Mouse (Mus musculus): Measurements from ENCODE around the gene Clybl. TPM values are rescaled to one million over a fixed set of nuclear protein-coding genes. Genes with fewer than 3 reads are reported as not detected.

Clybl gene
- 13.4 and 14.4 TPM in 2 replicates for total RNA-seq (2012; rRNA removed)
- polyA plus RNA-seq (2012; ENCODE audit: insufficient read depth in 1 of 2, insufficient read length in 2 of 2, low read depth in 1 of 2, low replicate concordance in 2 of 2, missing spikeins in 1 of 2) = 10 to 100 TPM in 1 of 2 experiments, not detected in 1; 36.6 TPM

DNA sequence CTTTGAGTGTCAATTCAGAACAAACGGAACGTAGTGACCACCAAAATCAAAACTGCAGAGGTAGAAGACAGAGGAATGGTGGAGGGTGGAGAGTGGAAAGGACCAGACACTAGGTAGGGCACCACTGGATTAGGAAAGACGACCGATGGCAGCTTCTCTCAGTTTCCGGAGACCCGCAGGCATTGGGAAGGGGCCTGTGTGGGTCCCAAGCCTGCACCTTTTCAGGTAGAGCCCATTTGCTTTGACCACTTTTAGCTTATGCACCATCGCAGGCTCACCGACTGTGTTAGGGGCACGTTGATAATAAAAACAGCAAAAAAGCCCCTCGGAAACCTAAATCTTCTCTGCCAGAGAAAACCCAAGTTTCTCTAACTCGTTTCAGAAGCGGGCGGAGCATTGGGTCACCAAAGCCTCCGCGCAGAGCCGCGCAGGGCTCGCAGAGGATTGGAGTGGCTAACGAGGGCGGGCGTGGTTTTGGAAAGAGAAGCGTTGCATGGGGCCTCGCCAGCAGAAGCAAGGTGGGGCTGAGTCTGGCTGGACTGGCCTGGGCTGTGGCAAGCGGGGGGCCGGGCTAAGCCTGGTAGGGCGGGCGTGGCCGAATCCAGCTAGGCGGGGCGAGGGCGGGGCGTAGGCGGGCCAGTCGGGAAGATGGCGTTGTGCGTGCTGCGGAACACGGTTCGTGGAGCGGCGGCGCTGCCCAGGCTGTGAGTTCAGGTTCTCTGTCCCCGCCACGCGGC, at the start of gene Clybl:
Gene Clybl (plus strand): TSS at position 627 of the 737 bp plus-strand sequence.
- H3K4me1 ChIP-seq (ENCODE audit: control insufficient read depth in 1 of 2, insufficient read depth in 2 of 2, low read length in 2 of 2) = peaks cover 9 to 28% of the 10 kb centered on the region in 2 experiments
- H3K79me2 ChIP-seq (ENCODE audit: control insufficient read depth, insufficient read depth, low read length, poor library complexity) = peaks cover 3% of the 10 kb centered on the region
- no peaks in the 10 kb centered on the region for H3K9me3 ChIP-seq (replicated peaks; ENCODE audit: insufficient read depth, low read length)
- H3K27me3 ChIP-seq (ENCODE audit: control insufficient read depth in 1 of 2, insufficient read depth in 2 of 2, low read length in 2 of 2) = no peaks in the 10 kb centered on the region
- H3K27ac ChIP-seq (ENCODE audit: control insufficient read depth, low read depth, low read length) = peak within 1 kb of the TSS; percentile 74
- DNase-seq (ENCODE audit: low read depth, low spot score) = peak; percentile 97
- TF ChIP-seq HCFC1 (IDR thresholded peaks at IDR 0.05; ENCODE audit: low read depth, low read length) (peak; percentile 19; the same call in 1 of the 2 replicates), POLR2AphosphoS2 (IDR thresholded peaks at IDR 0.05; ENCODE audit: low read length) (0 out of 2 replicates have a peak, but pooled peaks have one; percentile 44), USF1 (IDR thresholded peaks at IDR 0.05; ENCODE audit: low read depth, low read length) (0 out of 2 replicates have a peak, but pooled peaks have one; percentile 5), NRF1 (IDR thresholded peaks at IDR 0.05; ENCODE audit: insufficient read depth, low read depth, low read length, poor library complexity, severe bottlenecking) (peak; percentile 58; the same call in 1 of the 2 replicates), POLR2A (IDR thresholded peaks at IDR 0.05; ENCODE audit: control insufficient read depth in 1 of 2, insufficient read depth in 1 of 2, low read depth in 1 of 2, low read length in 2 of 2, poor library complexity in 1 of 2) (peak; percentile 82 to 91; a peak in 3 of 4 replicates), CTCF (IDR thresholded peaks at IDR 0.05 in 2 of 3, conservative IDR thresholded peaks at IDR 0.05 in 1 of 3; ENCODE audit: control insufficient read depth in 1 of 3, insufficient read depth in 1 of 3, low read depth in 2 of 3, low read length in 3 of 3, poor library complexity in 1 of 3, severe bottlenecking in 1 of 3) (0 out of 6 replicates have a peak, but pooled peaks of 1 of the 3 experiments have one; percentile 4), KAT2A (conservative IDR thresholded peaks at IDR 0.05; ENCODE audit: low read depth, low read length) (no peak), UBTF (IDR thresholded peaks at IDR 0.05; ENCODE audit: borderline replicate concordance, insufficient read depth, low read depth, low read length) (no peak), NELFE (IDR thresholded peaks at IDR 0.05; ENCODE audit: low read depth, low read length) (peak; percentile 75)
- peak within 1 kb of the TSS; percentile 83 for H3K9ac ChIP-seq (ENCODE audit: control insufficient read depth, low read depth, low read length, poor library complexity, severe bottlenecking)
- peak within 1 kb of the TSS; percentile 79 to 83 for H3K4me3 ChIP-seq (ENCODE audit: control insufficient read depth in 1 of 2, insufficient read depth in 1 of 2, low read depth in 2 of 2, low read length in 2 of 2)
- H3K36me3 ChIP-seq (ENCODE audit: control insufficient read depth in 1 of 2, insufficient read depth in 2 of 2, low read length in 2 of 2) = peaks cover 0 to 28% of the 10 kb centered on the region in 2 experiments; a peak in 2 of 4 replicates

DNA sequence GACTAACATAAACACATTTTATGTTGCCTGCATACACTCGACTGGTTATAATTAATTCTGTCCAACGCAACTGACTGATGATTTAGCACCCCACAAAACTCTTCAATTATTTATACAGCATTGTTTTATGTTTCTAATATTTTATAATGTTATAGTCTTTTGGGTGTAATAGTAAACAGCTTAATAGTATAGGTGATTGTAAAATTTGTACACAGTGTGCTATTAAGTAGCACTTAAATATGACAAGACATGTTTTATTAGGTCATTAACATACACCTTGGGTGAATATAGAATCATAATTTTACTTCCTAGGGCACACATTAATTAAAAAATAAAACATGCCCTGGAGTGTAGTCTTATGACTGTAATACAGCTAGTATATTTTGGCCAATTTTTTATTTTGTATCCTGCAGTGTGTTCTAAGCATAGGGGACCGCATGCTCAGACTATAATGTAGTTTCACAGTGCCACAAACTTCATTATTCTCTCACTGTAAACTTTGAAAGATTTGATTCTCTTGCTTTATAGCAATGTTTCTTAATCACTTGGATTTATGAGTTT, 45.1 kb upstream of the Clybl start:
- Histone ChIP-seq H3K4me1 (ENCODE audit: control insufficient read depth in 1 of 2, insufficient read depth in 2 of 2, low read length in 2 of 2) (peaks cover 5 to 8% of the 10 kb centered on the region in 2 experiments; a peak in 2 of 4 replicates), H3K27ac (ENCODE audit: control insufficient read depth, low read depth, low read length) (no peak overlapping the region), H3K9ac (ENCODE audit: control insufficient read depth, low read depth, low read length, poor library complexity, severe bottlenecking) (no peak overlapping the region), H3K9me3 (replicated peaks; ENCODE audit: insufficient read depth, low read length) (no peaks in the 10 kb centered on the region), H3K79me2 (ENCODE audit: control insufficient read depth, insufficient read depth, low read length, poor library complexity) (no peaks in the 10 kb centered on the region), H3K27me3 (ENCODE audit: control insufficient read depth in 1 of 2, insufficient read depth in 2 of 2, low read length in 2 of 2) (no peaks in the 10 kb centered on the region), H3K4me3 (ENCODE audit: control insufficient read depth in 1 of 2, insufficient read depth in 1 of 2, low read depth in 2 of 2, low read length in 2 of 2) (no peak overlapping the region), H3K36me3 (ENCODE audit: control insufficient read depth in 1 of 2, insufficient read depth in 2 of 2, low read length in 2 of 2) (peaks cover 12 to 44% of the 10 kb centered on the region in 2 experiments)
- DNase-seq (ENCODE audit: low read depth, low spot score) = no peak
- TF ChIP-seq USF2 (IDR thresholded peaks at IDR 0.05; ENCODE audit: borderline replicate concordance in 1 of 2, insufficient read depth in 1 of 2, low read depth in 1 of 2, low read length in 2 of 2) (no peak), ZMIZ1 (IDR thresholded peaks at IDR 0.05; ENCODE audit: low read depth, low read length) (no peak), TBP (IDR thresholded peaks at IDR 0.05; ENCODE audit: low read depth, low read length) (no peak), ELF1 (IDR thresholded peaks at IDR 0.05; ENCODE audit: low read depth, low read length) (no peak), JUND (IDR thresholded peaks at IDR 0.05; ENCODE audit: low read depth, low read length) (no peak), SMC3 (IDR thresholded peaks at IDR 0.05; ENCODE audit: low read depth, low read length) (no peak), MAFK (IDR thresholded peaks at IDR 0.05; ENCODE audit: borderline replicate concordance, low read depth, low read length) (no peak), POLR2AphosphoS2 (IDR thresholded peaks at IDR 0.05; ENCODE audit: low read length) (no peak), MAZ (IDR thresholded peaks at IDR 0.05; ENCODE audit: low read depth, low read length) (no peak), CHD1 (IDR thresholded peaks at IDR 0.05; ENCODE audit: low read depth, low read length) (no peak), ZNF384 (IDR thresholded peaks at IDR 0.05; ENCODE audit: low read depth, low read length) (no peak), MAX (IDR thresholded peaks at IDR 0.05; ENCODE audit: low read length) (no peak), MEF2A (IDR thresholded peaks at IDR 0.05; ENCODE audit: extremely low read depth, insufficient replicate concordance, low read depth, low read length, poor library complexity, severe bottlenecking) (no peak), HCFC1 (IDR thresholded peaks at IDR 0.05; ENCODE audit: low read depth, low read length) (no peak), GATA1 (IDR thresholded peaks at IDR 0.05; ENCODE audit: low read depth, low read length) (no peak), POLR2AphosphoS5 (IDR thresholded peaks at IDR 0.05; ENCODE audit: borderline replicate concordance, low read depth, low read length) (no peak)
